Mouse (Mus musculus): ENCODE measurements at regions not wholly inside any gene's neighbourhood (a gene's known extent, or its start where the extent isn't known, plus 50 kb on each side); places are given as distances from the start of the nearest gene placed in this dataset.

GRCm38 (mm10) chr15:42280810-42281209 lies 2146.6 kb downstream of the 9330182O14Rik start:
- DNase-seq (ENCODE audit: low spot score in 2 of 2), result no peak
- no peak overlapping the region for H3K4me3 ChIP-seq
- H3K27ac ChIP-seq, result no peak overlapping the region
- TF ChIP-seq CTCF (conservative IDR thresholded peaks at IDR 0.05), result no peak

DNA sequence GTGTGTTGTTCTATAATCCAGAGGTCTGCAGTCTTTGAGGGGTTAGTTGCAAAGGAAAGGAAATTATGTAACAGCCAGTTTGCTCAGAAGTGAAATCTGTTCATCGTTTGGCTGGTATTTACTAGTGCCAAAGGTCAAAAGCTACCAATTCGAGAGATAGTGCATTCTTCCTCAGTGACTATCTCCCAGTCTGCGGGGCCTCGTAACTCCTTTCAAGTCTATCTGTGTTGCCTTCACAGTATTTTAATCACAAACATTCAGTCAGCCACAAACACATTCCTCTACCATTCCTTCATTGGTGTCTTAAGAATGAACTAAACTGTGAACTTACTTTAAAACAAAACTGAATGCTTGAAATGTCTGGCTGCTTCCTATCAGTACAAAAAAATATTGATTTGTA lies 2162.2 kb downstream of the 9330182O14Rik start:
- Histone ChIP-seq H3K27ac (no peak overlapping the region), H3K4me3 (no peak overlapping the region)
- no peak for DNase-seq (ENCODE audit: low spot score in 2 of 2)
- no peak for TF ChIP-seq CTCF (conservative IDR thresholded peaks at IDR 0.05)

- Histone ChIP-seq H3K4me3 (no peak overlapping the region), H3K27ac (no peak overlapping the region)
- TF ChIP-seq CTCF (conservative IDR thresholded peaks at IDR 0.05), result no peak
- DNase-seq (ENCODE audit: low spot score in 2 of 2), result no peak
Observed at GRCm38 (mm10) chr15:42297430-42297829, 2163.3 kb downstream of the 9330182O14Rik start.

DNA sequence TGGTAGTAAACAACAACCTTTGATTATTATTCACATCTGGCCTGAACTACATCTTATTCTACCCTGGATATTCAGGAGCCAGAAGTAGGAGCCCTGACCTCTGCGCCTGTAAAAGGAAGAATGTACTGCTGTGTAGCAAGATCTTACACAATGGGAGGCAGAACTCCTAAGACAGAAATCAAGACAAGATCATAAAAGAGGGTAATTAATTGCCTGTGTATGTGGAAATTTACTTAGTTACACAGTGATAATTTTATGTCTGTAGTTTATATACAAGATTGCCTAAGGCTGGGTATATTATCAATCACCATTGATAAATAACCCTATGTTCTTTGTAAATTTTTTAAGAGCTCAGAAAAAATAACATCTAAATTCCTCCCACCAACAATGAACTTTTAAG lies 2167.8 kb downstream of the 9330182O14Rik start:
- TF ChIP-seq CTCF (conservative IDR thresholded peaks at IDR 0.05), result no peak
- DNase-seq (ENCODE audit: low spot score in 2 of 2), result no peak
- no peak overlapping the region for H3K4me3 ChIP-seq
- H3K27ac ChIP-seq, result no peak overlapping the region

GRCm38 (mm10) chr15:42304097-42304496 lies 2169.9 kb downstream of the 9330182O14Rik start:
- H3K27ac ChIP-seq, result no peak overlapping the region
- DNase-seq (ENCODE audit: low spot score in 2 of 2), result no peak
- no peak overlapping the region for H3K4me3 ChIP-seq
- no peak for TF ChIP-seq CTCF (conservative IDR thresholded peaks at IDR 0.05)

GRCm38 (mm10) chr15:42309586-42309985 lies 2175.4 kb downstream of the 9330182O14Rik start:
- no peak overlapping the region for H3K4me3 ChIP-seq
- TF ChIP-seq CTCF (conservative IDR thresholded peaks at IDR 0.05), result no peak
- peak overlapping the region; percentile 15; the same call in 1 of the 2 replicates for H3K27ac ChIP-seq
- DNase-seq (ENCODE audit: low spot score in 2 of 2), result peak; percentile 59 to 72

- no peak overlapping the region for H3K4me3 ChIP-seq
- peak overlapping the region; percentile 19; the same call in 1 of the 2 replicates for H3K27ac ChIP-seq
- DNase-seq (ENCODE audit: low spot score in 2 of 2), result no peak
- no peak for TF ChIP-seq CTCF (conservative IDR thresholded peaks at IDR 0.05)
Observed at GRCm38 (mm10) chr15:42311166-42311565, 2177.0 kb downstream of the 9330182O14Rik start.

- H3K4me3 ChIP-seq, result no peak overlapping the region
- no peak for TF ChIP-seq CTCF (conservative IDR thresholded peaks at IDR 0.05)
- H3K27ac ChIP-seq, result no peak overlapping the region
- no peak for DNase-seq (ENCODE audit: low spot score in 2 of 2)
Observed at GRCm38 (mm10) chr15:42320349-42320748, 2186.2 kb downstream of the 9330182O14Rik start.

- DNase-seq (ENCODE audit: low spot score in 2 of 2), result no peak
- TF ChIP-seq CTCF (conservative IDR thresholded peaks at IDR 0.05), result no peak
- Histone ChIP-seq H3K4me3 (no peak overlapping the region), H3K27ac (no peak overlapping the region)
Observed at GRCm38 (mm10) chr15:42322940-42323339, 2188.8 kb downstream of the 9330182O14Rik start.

- TF ChIP-seq CTCF (conservative IDR thresholded peaks at IDR 0.05), result no peak
- Histone ChIP-seq H3K4me3 (no peak overlapping the region), H3K27ac (peak overlapping the region; percentile 18; the same call in 1 of the 2 replicates)
- no peak for DNase-seq (ENCODE audit: low spot score in 2 of 2)
Observed at GRCm38 (mm10) chr15:42325221-42325620, 2191.1 kb downstream of the 9330182O14Rik start.

DNA sequence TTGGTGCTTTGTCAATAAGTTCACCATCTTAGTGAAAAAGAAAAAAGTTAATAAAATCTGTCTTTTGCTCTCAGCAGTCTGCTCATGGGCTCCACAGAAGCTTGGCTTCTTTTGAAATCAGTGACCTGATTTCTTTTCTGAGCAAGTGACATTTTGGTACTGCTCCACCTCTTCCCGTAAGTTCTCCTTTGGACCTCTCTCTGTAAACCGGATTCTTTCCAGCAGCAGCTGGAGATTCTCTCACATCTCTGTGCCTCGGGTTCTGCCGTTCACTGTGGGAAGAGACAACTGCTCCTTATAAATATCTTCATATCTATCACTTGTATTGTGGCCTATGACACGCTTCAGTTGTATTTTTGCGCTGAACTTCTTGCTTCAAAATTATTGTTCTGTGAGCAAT lies 2194.4 kb downstream of the 9330182O14Rik start:
- TF ChIP-seq CTCF (conservative IDR thresholded peaks at IDR 0.05), result no peak
- no peak overlapping the region for H3K27ac ChIP-seq
- DNase-seq (ENCODE audit: low spot score in 2 of 2), result no peak

DNA sequence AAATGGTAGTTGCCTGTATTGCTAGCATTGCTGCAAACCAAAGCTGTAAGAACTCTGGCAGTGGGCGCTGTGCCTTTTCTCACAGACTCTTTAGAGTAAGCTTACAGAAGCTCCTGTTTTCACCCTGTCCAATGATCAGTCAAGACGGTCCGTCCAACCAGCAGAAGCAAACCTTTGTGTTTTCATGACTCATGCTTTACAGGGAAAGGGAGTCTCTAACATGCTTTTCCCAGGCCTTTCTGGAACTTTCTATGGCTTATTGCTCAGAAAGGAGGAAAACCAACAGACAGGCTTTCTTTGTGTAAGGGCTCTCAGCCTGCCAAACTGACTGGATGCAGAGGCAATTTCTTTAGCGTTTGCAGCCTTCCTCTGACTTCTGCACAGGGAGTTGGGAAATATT lies 2195.6 kb downstream of the 9330182O14Rik start:
- no peak overlapping the region for H3K27ac ChIP-seq
- no peak overlapping the region for H3K4me3 ChIP-seq
- DNase-seq (ENCODE audit: low spot score in 2 of 2), result no peak
- no peak for TF ChIP-seq CTCF (conservative IDR thresholded peaks at IDR 0.05)

More for the DNA sequence above, 2194.4 kb downstream of the 9330182O14Rik start:
- H3K4me3 ChIP-seq, result no peak overlapping the region

DNA sequence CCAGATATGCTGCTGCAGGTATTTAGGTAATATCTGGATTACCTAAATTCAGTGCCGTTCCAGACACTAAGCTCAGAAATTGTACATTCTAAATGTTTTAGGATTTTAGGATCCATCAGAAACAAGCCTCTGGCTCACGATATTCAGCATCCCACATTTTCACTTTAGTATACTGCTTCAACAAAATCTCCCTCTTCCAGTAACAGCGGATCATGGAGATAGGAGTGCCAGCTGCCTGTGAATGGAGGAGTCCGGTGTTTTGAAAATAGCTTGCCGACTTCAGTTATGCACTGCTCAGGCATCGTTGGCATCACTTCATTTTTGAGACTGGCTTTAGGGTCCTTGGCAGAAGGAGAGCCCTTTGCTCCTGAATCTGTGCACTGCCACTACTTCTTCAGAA lies 2199.5 kb downstream of the 9330182O14Rik start:
- Histone ChIP-seq H3K27ac (no peak overlapping the region), H3K4me3 (no peak overlapping the region)
- DNase-seq (ENCODE audit: low spot score in 2 of 2), result no peak
- TF ChIP-seq CTCF (conservative IDR thresholded peaks at IDR 0.05), result no peak

GRCm38 (mm10) chr15:42346131-42346530 lies 2212.0 kb downstream of the 9330182O14Rik start:
- no peak overlapping the region for H3K4me3 ChIP-seq
- DNase-seq (ENCODE audit: low spot score in 2 of 2), result no peak
- TF ChIP-seq CTCF (conservative IDR thresholded peaks at IDR 0.05), result no peak

GRCm38 (mm10) chr15:42361871-42362270 lies 2227.7 kb downstream of the 9330182O14Rik start:
- Histone ChIP-seq H3K27ac (no peak overlapping the region), H3K4me3 (no peak overlapping the region)
- DNase-seq (ENCODE audit: low spot score in 2 of 2), result no peak
- TF ChIP-seq CTCF (conservative IDR thresholded peaks at IDR 0.05), result no peak

More at GRCm38 (mm10) chr15:42346131-42346530, 2212.0 kb downstream of the 9330182O14Rik start:
- no peak overlapping the region for H3K27ac ChIP-seq
